Mouse (Mus musculus) olfactory bulb, adult 2 months (tissue): ENCODE measurements around the gene Hmgb1.

ENCODE experiments used
- CTCF ChIP-seq: fragments of 200-500 bp; IDR thresholded peaks from 2 replicates; pipeline ENCODE4 v1.5.1; 2012; ENCODE audit warnings: low read depth, mild to moderate bottlenecking, low read length, moderate library complexity; ENCODE audit not compliant: insufficient read depth
- POLR2A ChIP-seq: fragments of 200-500 bp; IDR thresholded peaks from 2 replicates; pipeline ENCODE4 v1.6.1; 2012; ENCODE audit warnings: mild to moderate bottlenecking, low read depth, low read length, moderate library complexity; ENCODE audit not compliant: insufficient read depth

- TF ChIP-seq CTCF (no peak), POLR2A (no peak)
These were observed 144.5 kb downstream of the Hmgb1 start for GRCm38 (mm10) chr5:149039825-149040224.
